Mouse (Mus musculus) hindbrain, embryonic 16.5 days (tissue): ENCODE measurements around the gene Slc44a4. TPM values are rescaled to one million over a fixed set of nuclear protein-coding genes. Genes with fewer than 3 reads are reported as not detected.

Experiments
- ATAC-seq: fragments of 200-750 bp; cut with Nextera tagmentation; 2 replicates; pipeline ENCODE4 v1.8.0; 2017; ENCODE audit warnings: moderate TSS enrichment, moderate library complexity
- H3K27ac ChIP-seq: fragments of 300-500 bp; sonication (generic); 2 replicates; pipeline ENCODE4 v1.5.1; 2014; ENCODE audit warnings: low read depth, mild to moderate bottlenecking, control low read depth, low read length, moderate library complexity
- H3K27me3 ChIP-seq: fragments of 300-500 bp; sonication (generic); replicated peaks from 2 replicates; pipeline ENCODE4 v1.6.1; 2014; ENCODE audit warnings: low read length; ENCODE audit not compliant: control insufficient read depth, insufficient read depth
- H3K36me3 ChIP-seq: fragments of 300-500 bp; sonication (generic); 2 replicates; pipeline ENCODE4 v1.6.1; 2014; ENCODE audit warnings: mild to moderate bottlenecking, low read length, moderate library complexity, mixed read lengths; ENCODE audit not compliant: control insufficient read depth, insufficient read depth
- H3K4me1 ChIP-seq: fragments of 300-500 bp; sonication (generic); 2 replicates; pipeline ENCODE4 v1.6.1; 2014; ENCODE audit warnings: low read depth, low read length; ENCODE audit not compliant: control insufficient read depth, insufficient read depth
- H3K4me2 ChIP-seq: fragments of 300-500 bp; sonication (generic); 2 replicates; pipeline ENCODE4 v1.6.1; 2014; ENCODE audit warnings: mild to moderate bottlenecking, low read length, control low read depth, moderate library complexity
- H3K4me3 ChIP-seq: fragments of 300-500 bp; sonication (generic); 2 replicates; pipeline ENCODE4 v1.5.1; 2014; ENCODE audit warnings: mild to moderate bottlenecking, low read length, control low read depth, moderate library complexity
- H3K9ac ChIP-seq: fragments of 300-500 bp; sonication (generic); 2 replicates; pipeline ENCODE4 v1.6.1; 2014; ENCODE audit warnings: low read depth, mild to moderate bottlenecking, control low read depth, low read length, moderate library complexity
- H3K9me3 ChIP-seq: fragments of 300-500 bp; sonication (generic); 2 replicates; pipeline ENCODE4 v1.6.1; 2014; ENCODE audit warnings: mild to moderate bottlenecking, low read length, moderate library complexity; ENCODE audit not compliant: control insufficient read depth
- WGBS: fragments of 180-500 bp; shearing (Covaris S2); extraction: QIAGEN DNeasy Blood & Tissue Kit; methylation state at CpG from one replicate; pipeline ENCODE4 v1.1.7; 2014; 5-methylcytosine and 5-hydroxymethylcytosine counted together
- polyA plus RNA-seq: library from polyadenylated mRNA; unstranded; fragments of >200 nt; fragmentation: Nextera tagmentation; extraction: Ambion mirVana; gene quantifications from 2 replicates; pipeline ENCODE4 v1.2.1, GENCODE M21; 2015

The Slc44a4 gene
- polyA plus RNA-seq, 1 experiment from 2014 or later = 0.21 TPM

DNA sequence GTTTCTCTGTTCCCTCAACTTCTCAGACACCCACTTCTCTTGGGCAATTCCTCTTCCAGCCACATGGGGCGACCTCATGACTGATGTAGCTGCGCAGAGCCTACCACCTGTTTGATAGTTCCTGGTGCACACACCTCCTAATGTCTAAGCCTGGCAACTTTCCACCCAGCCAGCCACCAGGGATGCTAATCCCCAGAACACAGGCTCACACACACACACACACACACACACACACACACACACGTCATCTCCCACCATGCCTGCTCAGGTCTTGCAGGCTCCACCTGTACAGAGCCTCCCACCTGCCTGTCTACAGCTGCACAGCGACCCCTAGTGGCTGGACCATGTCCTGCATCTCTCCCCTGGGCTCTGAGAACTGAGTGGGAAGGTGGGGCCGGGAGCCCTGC is 2.3 kb upstream of the Slc44a4 start:
- H3K4me1 ChIP-seq = no peaks in the 10 kb centered on the region
- H3K27ac ChIP-seq = no peak overlapping the region
- H3K9me3 ChIP-seq = no peaks in the 10 kb centered on the region
- no peak overlapping the region for H3K4me3 ChIP-seq
- H3K36me3 ChIP-seq = peaks cover 64% of the 10 kb centered on the region
- no peaks in the 10 kb centered on the region for H3K27me3 ChIP-seq
- no peak overlapping the region for H3K9ac ChIP-seq
- 37% methylated on average over 5 of the region's 5 CpGs for WGBS
- peak; percentile 48; the same call in 1 of the 2 replicates for ATAC-seq
- H3K4me2 ChIP-seq = no peak overlapping the region

DNA sequence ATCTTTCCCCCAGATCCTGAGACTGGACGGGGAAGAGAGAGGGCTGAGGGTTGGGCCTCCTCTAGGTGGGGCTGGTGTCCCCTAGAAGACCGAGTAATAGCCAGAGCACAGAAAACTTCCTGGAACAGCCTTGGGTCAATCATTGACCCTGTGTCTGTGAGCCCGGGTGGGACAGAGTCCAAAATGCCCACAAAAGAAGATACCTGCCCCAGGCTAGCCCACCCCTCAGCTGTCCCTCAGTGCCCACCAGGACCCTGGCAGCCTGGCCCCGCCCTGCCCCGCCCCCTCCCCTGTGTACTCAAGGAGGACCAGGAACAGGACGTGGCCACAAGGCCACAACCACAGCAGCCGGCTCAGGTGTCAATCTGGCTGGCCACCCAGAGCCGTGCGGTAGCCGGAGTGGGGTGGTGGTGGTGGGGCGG is 1.2 kb downstream of the Slc44a4 start:
- ATAC-seq = no peak
- H3K9me3 ChIP-seq = no peaks in the 10 kb centered on the region
- no peak overlapping the region for H3K27ac ChIP-seq
- no peaks in the 10 kb centered on the region for H3K4me1 ChIP-seq
- peaks cover 32% of the 10 kb centered on the region for H3K36me3 ChIP-seq
- no peak overlapping the region for H3K4me2 ChIP-seq
- no peak overlapping the region for H3K9ac ChIP-seq
- H3K27me3 ChIP-seq = no peaks in the 10 kb centered on the region
- no peak overlapping the region for H3K4me3 ChIP-seq
- 27% methylated on average over 11 of the region's 11 CpGs for WGBS

DNA sequence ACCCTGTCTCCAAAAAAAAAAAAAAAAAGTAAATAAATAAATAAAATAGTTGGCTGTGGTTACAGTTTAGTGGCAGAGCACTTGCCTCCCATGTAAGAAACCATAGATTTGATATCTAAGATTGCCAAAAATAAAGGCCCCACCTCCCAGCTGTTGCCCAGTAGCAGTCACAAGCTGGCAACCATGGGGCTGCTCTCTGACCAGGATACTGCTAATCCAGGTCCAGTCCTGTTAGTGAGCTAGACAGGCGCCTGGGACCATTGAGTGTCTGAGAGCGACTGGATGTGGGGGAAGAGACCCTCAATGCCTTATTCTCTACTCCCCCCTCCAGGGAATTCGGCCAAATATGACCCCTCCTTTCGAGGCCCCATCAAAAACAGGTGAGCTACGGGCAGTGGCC is 2.0 kb downstream of the Slc44a4 start:
- Histone ChIP-seq H3K4me2 (no peak overlapping the region), H3K9me3 (no peaks in the 10 kb centered on the region), H3K27ac (no peak overlapping the region), H3K36me3 (peaks cover 24% of the 10 kb centered on the region), H3K9ac (no peak overlapping the region), H3K4me1 (no peaks in the 10 kb centered on the region), H3K27me3 (no peaks in the 10 kb centered on the region), H3K4me3 (no peak overlapping the region)
- no peak for ATAC-seq
- 88% methylated on average over 5 of the region's 5 CpGs for WGBS

- Histone ChIP-seq H3K27ac (no peak overlapping the region), H3K9me3 (no peaks in the 10 kb centered on the region), H3K27me3 (no peaks in the 10 kb centered on the region), H3K36me3 (peaks cover 15% of the 10 kb centered on the region), H3K4me3 (no peak overlapping the region), H3K4me2 (no peak overlapping the region), H3K9ac (no peak overlapping the region), H3K4me1 (no peaks in the 10 kb centered on the region)
- 84% methylated on average over 9 of the region's 9 CpGs for WGBS
- no peak for ATAC-seq
These were observed 2.9 kb downstream of the Slc44a4 start for GRCm38 (mm10) chr17:34917188-34917587.

- no peaks in the 10 kb centered on the region for H3K36me3 ChIP-seq
- no peak overlapping the region for H3K4me3 ChIP-seq
- H3K4me1 ChIP-seq = no peaks in the 10 kb centered on the region
- WGBS = 48% methylated on average over 6 of the region's 6 CpGs
- no peaks in the 10 kb centered on the region for H3K27me3 ChIP-seq
- H3K9me3 ChIP-seq = no peaks in the 10 kb centered on the region
- H3K4me2 ChIP-seq = no peak overlapping the region
- ATAC-seq = no peak
- H3K27ac ChIP-seq = no peak overlapping the region
- no peak overlapping the region for H3K9ac ChIP-seq
These were observed 8.7 kb downstream of the Slc44a4 start for GRCm38 (mm10) chr17:34922939-34923338.

DNA sequence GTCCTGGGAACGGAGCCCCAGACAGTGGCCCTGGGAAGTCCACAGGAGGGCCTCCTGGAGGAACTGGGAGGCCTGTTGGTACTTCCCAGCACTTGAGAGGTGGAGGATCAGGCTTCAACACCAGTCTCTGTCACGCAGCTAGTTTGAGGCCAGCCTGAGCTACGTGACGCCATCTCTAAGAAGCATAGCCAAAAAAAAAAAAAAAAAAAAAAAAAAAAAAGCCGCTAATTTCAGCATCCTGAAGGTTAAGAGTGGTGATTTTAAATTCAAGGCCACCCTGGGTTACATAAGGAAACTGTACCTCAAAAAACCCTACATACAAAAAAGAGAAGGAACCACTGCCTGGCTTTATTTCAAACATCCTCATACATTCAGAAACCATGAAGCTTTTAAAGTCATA is 10.0 kb downstream of the Slc44a4 start:
- no peaks in the 10 kb centered on the region for H3K27me3 ChIP-seq
- no peak overlapping the region for H3K4me3 ChIP-seq
- no peaks in the 10 kb centered on the region for H3K36me3 ChIP-seq
- no peak for ATAC-seq
- H3K4me1 ChIP-seq = no peaks in the 10 kb centered on the region
- H3K9me3 ChIP-seq = no peaks in the 10 kb centered on the region
- H3K4me2 ChIP-seq = no peak overlapping the region
- no peak overlapping the region for H3K9ac ChIP-seq
- 71% methylated on average over 4 of the region's 5 CpGs for WGBS
- no peak overlapping the region for H3K27ac ChIP-seq

DNA sequence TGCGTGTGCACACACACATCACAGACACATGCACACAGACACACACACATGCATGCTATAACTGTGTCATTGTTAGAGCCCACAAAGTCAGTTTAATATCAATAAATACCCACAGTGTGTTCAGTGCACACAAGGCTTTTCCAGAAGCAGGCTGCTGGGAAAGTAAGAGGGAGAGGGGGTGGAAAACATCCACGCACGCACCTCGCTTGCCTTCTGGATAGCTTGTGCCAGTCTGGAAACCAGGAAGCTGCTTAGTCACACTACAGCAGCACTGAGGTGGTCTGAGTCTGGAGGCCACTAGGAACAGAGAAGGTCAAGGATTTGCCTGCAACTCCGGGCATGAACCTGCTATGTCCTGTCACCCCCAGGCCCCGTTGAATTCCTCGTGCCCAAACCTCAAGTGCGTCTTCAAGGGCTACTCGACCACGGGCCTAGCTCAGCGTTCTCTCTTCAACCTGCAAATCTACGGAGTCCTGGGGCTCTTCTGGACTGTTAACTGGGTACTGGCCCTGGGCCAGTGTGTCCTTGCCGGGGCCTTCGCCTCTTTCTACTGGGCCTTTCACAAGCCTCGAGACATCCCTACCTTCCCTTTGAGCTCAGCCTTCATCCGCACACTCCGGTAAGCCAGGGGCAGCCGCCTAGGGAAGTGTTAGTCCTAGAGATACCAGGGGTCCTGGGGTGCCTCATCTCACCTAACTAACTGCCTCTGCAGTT is 13.2 kb downstream of the Slc44a4 start:
- no peak overlapping the region for H3K9ac ChIP-seq
- H3K4me2 ChIP-seq = no peak overlapping the region
- H3K27me3 ChIP-seq = no peaks in the 10 kb centered on the region
- H3K9me3 ChIP-seq = no peaks in the 10 kb centered on the region
- H3K4me1 ChIP-seq = peaks cover 6% of the 10 kb centered on the region
- no peak for ATAC-seq
- no peak overlapping the region for H3K27ac ChIP-seq
- H3K4me3 ChIP-seq = no peak overlapping the region
- no peaks in the 10 kb centered on the region for H3K36me3 ChIP-seq
- 87% methylated on average over 18 of the region's 18 CpGs for WGBS

GRCm38 (mm10) chr17:34928841-34929240 is 14.6 kb downstream of the Slc44a4 start:
- Histone ChIP-seq H3K27me3 (no peaks in the 10 kb centered on the region), H3K9me3 (no peaks in the 10 kb centered on the region), H3K36me3 (no peaks in the 10 kb centered on the region), H3K27ac (no peak overlapping the region), H3K4me2 (no peak overlapping the region), H3K4me1 (peaks cover 7% of the 10 kb centered on the region), H3K9ac (no peak overlapping the region), H3K4me3 (no peak overlapping the region)
- ATAC-seq = no peak
- WGBS = 81% methylated on average over 4 of the region's 4 CpGs

GRCm38 (mm10) chr17:34931061-34931734 is 16.9 kb downstream of the Slc44a4 start, which contains the start of gene Neu1:
TSS of gene Neu1 (plus strand) at chr17:34931253.
- H3K4me3 ChIP-seq = peak within 1 kb of the TSS; percentile 78
- H3K36me3 ChIP-seq = no peaks in the 10 kb centered on the region; the same call in 1 of the 2 replicates
- H3K9ac ChIP-seq = peak within 1 kb of the TSS; percentile 87
- peak; percentile 98 for ATAC-seq
- 0% methylated on average over 36 of the region's 38 CpGs for WGBS
- no peaks in the 10 kb centered on the region for H3K9me3 ChIP-seq
- peak within 1 kb of the TSS; percentile 73 for H3K27ac ChIP-seq
- no peaks in the 10 kb centered on the region for H3K27me3 ChIP-seq
- peaks cover 7% of the 10 kb centered on the region for H3K4me1 ChIP-seq
- H3K4me2 ChIP-seq = peak within 1 kb of the TSS; percentile 92
